Comparison of ENCODE assay signal across 22 mouse cellular contexts in the genomic region with DNA sequence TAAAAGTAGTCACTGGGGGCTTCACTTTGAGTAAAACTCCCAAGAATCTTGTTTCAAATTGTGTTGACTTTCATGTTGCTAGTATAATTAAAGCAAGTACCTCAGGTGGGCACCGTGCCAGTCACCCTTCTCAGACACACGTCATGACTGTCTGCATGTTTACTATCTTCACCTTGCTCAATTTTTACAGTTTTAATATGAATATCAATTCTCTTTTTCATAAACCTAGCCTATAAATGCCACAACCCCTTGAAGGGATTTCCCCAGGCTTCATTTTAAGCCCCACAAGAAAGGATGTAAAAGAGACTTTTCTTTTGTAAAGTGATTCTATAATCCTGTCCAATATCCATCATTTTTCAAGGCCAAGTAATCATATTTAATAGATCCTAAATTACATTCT. TPM values are rescaled to one million over a fixed set of nuclear protein-coding genes. Genes with fewer than 3 reads are reported as not detected.
DNase-seq lines count a peak whose midpoint lies in the region; ATAC-seq and TF ChIP-seq lines count a peak whose summit lies in the region.
"Had no signal": no experiment of that assay in that cellular context is flagged by ENCODE, and none has a peak within 500 bp of the region (broad histone marks: within the 10 kb centered on the region; RNA-seq: fewer than 3 reads in every experiment).

No protein-coding gene starts in this region.

- TF ChIP-seq CTCF in intestine, postnatal 0 days (IDR thresholded peaks at IDR 0.05; ENCODE audit: low read depth) = no peak

- intact Hi-C loops in heart, postnatal 14 days (cut with DNase I) = no loop called here

- WGBS in midbrain, embryonic 11.5 days = 84% methylated on average over 2 of the region's 2 CpGs
- 89% methylated on average over 2 of the region's 2 CpGs for WGBS in midbrain, embryonic 10.5 days
- 68% methylated on average over 2 of the region's 2 CpGs for WGBS in intestine, postnatal 0 days
- WGBS in intestine, embryonic 15.5 days = 65% methylated on average over 2 of the region's 2 CpGs

- H3K9me3 ChIP-seq in midbrain, embryonic 11.5 days (ENCODE audit: control insufficient read depth, low read length) = no peaks in the 10 kb centered on the region
- H3K9me3 ChIP-seq in midbrain, embryonic 10.5 days (replicated peaks) = no peaks in the 10 kb centered on the region
- H3K9me3 ChIP-seq in intestine, postnatal 0 days (ENCODE audit: control insufficient read depth) = no peaks in the 10 kb centered on the region
- H3K9me3 ChIP-seq in intestine, embryonic 15.5 days = no peaks in the 10 kb centered on the region
- H3K9me3 ChIP-seq: forebrain, embryonic 10.5 days; forebrain, embryonic 13.5 days; hindbrain, embryonic 10.5 days; hindbrain, embryonic 13.5 days had no signal

- peak; percentile 41 for DNase-seq in heart, adult 11 months
- DNase-seq in heart, postnatal 14 days = no peak
- DNase-seq in midbrain, embryonic 11.5 days (ENCODE audit: low spot score, missing footprints) = peak; percentile 26
- DNase-seq in midbrain, embryonic 10.5 days (ENCODE audit: low spot score) = no peak
- peak; percentile 6 for DNase-seq in A20 (ENCODE audit: low read depth, low spot score)
- peak; percentile 31 for DNase-seq in CD4-positive, CD25-positive, alpha-beta regulatory T cell, adult 2 months (ENCODE audit: low read depth, low spot score)
- DNase-seq: adrenal gland, adult 8-10 months; adrenal gland, postnatal 25 days; cerebellum, adult 2 months; cerebellum, adult 9-11 months; gastrocnemius, postnatal 10 days; gastrocnemius, postnatal 36 days; heart, postnatal 36 days had no signal

- H3K4me3 ChIP-seq in midbrain, embryonic 11.5 days (ENCODE audit: low read depth, low read length) = no peak overlapping the region
- no peak overlapping the region for H3K4me3 ChIP-seq in midbrain, embryonic 10.5 days
- H3K4me3 ChIP-seq in intestine, postnatal 0 days (ENCODE audit: low read depth, low read length) = no peak overlapping the region
- H3K4me3 ChIP-seq in intestine, embryonic 15.5 days (replicated peaks) = no peak overlapping the region
- H3K4me3 ChIP-seq: forebrain, embryonic 10.5 days; forebrain, embryonic 13.5 days; hindbrain, embryonic 10.5 days; hindbrain, embryonic 13.5 days had no signal

- no peak overlapping the region for H3K4me2 ChIP-seq in midbrain, embryonic 11.5 days
- no peak overlapping the region for H3K4me2 ChIP-seq in intestine, postnatal 0 days (replicated peaks; ENCODE audit: low read depth)
- no peak overlapping the region for H3K4me2 ChIP-seq in intestine, embryonic 15.5 days (replicated peaks)
- H3K4me2 ChIP-seq: forebrain, embryonic 13.5 days; heart, embryonic 11.5 days; hindbrain, embryonic 13.5 days had no signal

- no peak overlapping the region for H3K27ac ChIP-seq in midbrain, embryonic 11.5 days (ENCODE audit: low read depth, low read length)
- H3K27ac ChIP-seq in midbrain, embryonic 10.5 days (replicated peaks) = no peak overlapping the region
- no peak overlapping the region for H3K27ac ChIP-seq in intestine, postnatal 0 days (ENCODE audit: low read depth, low read length)
- H3K27ac ChIP-seq in intestine, embryonic 15.5 days = no peak overlapping the region
- H3K27ac ChIP-seq: forebrain, embryonic 10.5 days; forebrain, embryonic 13.5 days; hindbrain, embryonic 10.5 days; hindbrain, embryonic 13.5 days had no signal

- no peaks in the 10 kb centered on the region for H3K27me3 ChIP-seq in midbrain, embryonic 11.5 days (ENCODE audit: control insufficient read depth, insufficient read depth, low read length)
- no peaks in the 10 kb centered on the region for H3K27me3 ChIP-seq in midbrain, embryonic 10.5 days (ENCODE audit: low read depth, poor library complexity, severe bottlenecking)
- no peaks in the 10 kb centered on the region for H3K27me3 ChIP-seq in intestine, postnatal 0 days (replicated peaks; ENCODE audit: control insufficient read depth, insufficient read depth, low read length)
- H3K27me3 ChIP-seq in intestine, embryonic 15.5 days (replicated peaks) = no peaks in the 10 kb centered on the region
- H3K27me3 ChIP-seq: forebrain, embryonic 13.5 days; hindbrain, embryonic 13.5 days had no signal

- no peaks in the 10 kb centered on the region for H3K4me1 ChIP-seq in midbrain, embryonic 11.5 days (ENCODE audit: control insufficient read depth, insufficient read depth, low read length)
- no peaks in the 10 kb centered on the region for H3K4me1 ChIP-seq in midbrain, embryonic 10.5 days
- no peaks in the 10 kb centered on the region for H3K4me1 ChIP-seq in intestine, postnatal 0 days (replicated peaks; ENCODE audit: control insufficient read depth, insufficient read depth, low read length)
- H3K4me1 ChIP-seq in intestine, embryonic 15.5 days (replicated peaks) = no peaks in the 10 kb centered on the region
- H3K4me1 ChIP-seq: forebrain, embryonic 10.5 days; forebrain, embryonic 13.5 days; hindbrain, embryonic 10.5 days; hindbrain, embryonic 13.5 days had no signal

- H3K9ac ChIP-seq in midbrain, embryonic 11.5 days (ENCODE audit: low read length) = no peak overlapping the region
- no peak overlapping the region for H3K9ac ChIP-seq in intestine, postnatal 0 days (ENCODE audit: low read depth, low read length)
- H3K9ac ChIP-seq in intestine, embryonic 15.5 days = no peak overlapping the region
- H3K9ac ChIP-seq: forebrain, embryonic 13.5 days; hindbrain, embryonic 13.5 days had no signal

- no peaks in the 10 kb centered on the region for H3K36me3 ChIP-seq in midbrain, embryonic 11.5 days (ENCODE audit: control insufficient read depth, insufficient read depth, low read length)
- no peaks in the 10 kb centered on the region for H3K36me3 ChIP-seq in midbrain, embryonic 10.5 days
- H3K36me3 ChIP-seq in intestine, postnatal 0 days (ENCODE audit: control insufficient read depth, insufficient read depth) = no peaks in the 10 kb centered on the region
- H3K36me3 ChIP-seq in intestine, embryonic 15.5 days = no peaks in the 10 kb centered on the region
- H3K36me3 ChIP-seq: forebrain, embryonic 10.5 days; hindbrain, embryonic 10.5 days; hindbrain, embryonic 13.5 days had no signal

- no peak for ATAC-seq in midbrain, embryonic 11.5 days (ENCODE audit: low FRiP score)
- no peak for ATAC-seq in intestine, postnatal 0 days
- ATAC-seq in intestine, embryonic 15.5 days = no peak
- ATAC-seq: forebrain, embryonic 13.5 days; forebrain, embryonic 16.5 days; hindbrain, embryonic 16.5 days had no signal

RNA-seq across cellular contexts. Expression of gene Zfp770, which starts 30.0 kb away (rescaled TPM):
- 10 to 100 TPM; 13.7 to 15.3 TPM for total RNA-seq in heart, postnatal 14 days (2021)
- polyA plus RNA-seq in midbrain, embryonic 11.5 days (2014; fragmentation: Nextera tagmentation; extraction: Ambion mirVana) = 3.9 and 4.3 TPM in 2 replicates
- 2.5 and 2.6 TPM in 2 replicates for polyA plus RNA-seq in midbrain, embryonic 10.5 days (2016; fragmentation: Nextera tagmentation; extraction: Ambion mirVana)
- polyA plus RNA-seq in intestine, postnatal 0 days (2015; fragmentation: Nextera tagmentation; extraction: Ambion mirVana) = 2.2 and 2.6 TPM in 2 replicates
- 3.9 and 4.0 TPM in 2 replicates for polyA plus RNA-seq in intestine, embryonic 15.5 days (2015; fragmentation: Nextera tagmentation; extraction: Ambion mirVana)

RNA-seq across cellular contexts. Expression of gene Aqr, which starts 44.4 kb away (rescaled TPM):
- 10 to 100 TPM; 19.6 to 21.2 TPM for total RNA-seq in heart, postnatal 14 days (2021)
- 65.5 and 71.5 TPM in 2 replicates for polyA plus RNA-seq in midbrain, embryonic 11.5 days (2014; fragmentation: Nextera tagmentation; extraction: Ambion mirVana)
- 45.2 and 49.9 TPM in 2 replicates for polyA plus RNA-seq in midbrain, embryonic 10.5 days (2016; fragmentation: Nextera tagmentation; extraction: Ambion mirVana)
- polyA plus RNA-seq in intestine, postnatal 0 days (2015; fragmentation: Nextera tagmentation; extraction: Ambion mirVana) = 26.7 and 29.1 TPM in 2 replicates
- 36.2 and 46.6 TPM in 2 replicates for polyA plus RNA-seq in intestine, embryonic 15.5 days (2015; fragmentation: Nextera tagmentation; extraction: Ambion mirVana)

Comparison
In these comparisons a context has a peak if more than half of its experiments do, and no peak if none do; other contexts are left out.
1. DNase-seq: peak in heart, adult 11 months (single experiment), midbrain, embryonic 11.5 days (single experiment), A20 (single experiment) and CD4-positive, CD25-positive, alpha-beta regulatory T cell, adult 2 months (single experiment); none in heart, postnatal 14 days (0 of 2) and midbrain, embryonic 10.5 days (single experiment).